Mouse (Mus musculus): ENCODE data around the gene Retreg1. TPM values are rescaled to one million over a fixed set of nuclear protein-coding genes. Genes with fewer than 3 reads are reported as not detected.

The Retreg1 gene
- total and polyA plus RNA-seq, 3 experiments, result 41.0 to 328 (median 248) TPM

GRCm38 (mm10) chr15:25938496-25938895 is 95.5 kb downstream of the Retreg1 start:
- Histone ChIP-seq H3K79me2 (replicated peaks; ENCODE audit: control insufficient read depth, insufficient read depth, low read length) (no peaks in the 10 kb centered on the region), H3K36me3 (ENCODE audit: control insufficient read depth, insufficient read depth, low read length) (no peaks in the 10 kb centered on the region), H3K9ac (ENCODE audit: low read depth, low read length) (no peak overlapping the region), H3K27me3 (ENCODE audit: control insufficient read depth, insufficient read depth, low read length) (no peaks in the 10 kb centered on the region), H3K4me3 (no peak overlapping the region), H3K27ac (no peak overlapping the region), H3K4me1 (ENCODE audit: control insufficient read depth, insufficient read depth, low read length) (peaks cover 8% of the 10 kb centered on the region)
- intact Hi-C loops (cut with DNase I), result no loop called here
- WGBS, result 92% methylated on average over 7 of the region's 7 CpGs
- TF ChIP-seq EP300 (IDR thresholded peaks at IDR 0.05; ENCODE audit: insufficient read depth, low read depth, low read length) (no peak), POLR2A (IDR thresholded peaks at IDR 0.05; ENCODE audit: insufficient read depth, low read depth, low read length) (no peak), CTCF (IDR thresholded peaks at IDR 0.05) (no peak)
- DNase-seq, result no peak

GRCm38 (mm10) chr15:25940397-25941377 is 97.7 kb downstream of the Retreg1 start:
- TF ChIP-seq CTCF (IDR thresholded peaks at IDR 0.05), result peak; percentile 12; the same call in 1 of the 2 replicates
- TF ChIP-seq EP300 (IDR thresholded peaks at IDR 0.05; ENCODE audit: insufficient read depth, low read depth, low read length), result peak; percentile 89
- peak; percentile 65; the same call in 1 of the 2 replicates for TF ChIP-seq POLR2A (IDR thresholded peaks at IDR 0.05; ENCODE audit: insufficient read depth, low read depth, low read length)
- H3K27ac ChIP-seq, result peak overlapping the region; percentile 95
- no peaks in the 10 kb centered on the region for H3K4me1 ChIP-seq (ENCODE audit: control insufficient read depth, insufficient read depth, low read length)
- DNase-seq, result peak; percentile 54 to 80
- 41% methylated on average over 24 of the region's 24 CpGs for WGBS
- intact Hi-C loops (cut with DNase I), result no loop called here
- peak overlapping the region; percentile 78 for H3K9ac ChIP-seq (ENCODE audit: low read depth, low read length)
- no peaks in the 10 kb centered on the region for H3K27me3 ChIP-seq (ENCODE audit: control insufficient read depth, insufficient read depth, low read length)
- no peaks in the 10 kb centered on the region for H3K36me3 ChIP-seq (ENCODE audit: control insufficient read depth, insufficient read depth, low read length)
- no peaks in the 10 kb centered on the region for H3K79me2 ChIP-seq (replicated peaks; ENCODE audit: control insufficient read depth, insufficient read depth, low read length)
- H3K4me3 ChIP-seq, result peak overlapping the region; percentile 56

GRCm38 (mm10) chr15:25941514-25941913 is 98.5 kb downstream of the Retreg1 start:
- H3K27me3 ChIP-seq (ENCODE audit: control insufficient read depth, insufficient read depth, low read length), result no peaks in the 10 kb centered on the region
- H3K27ac ChIP-seq, result peak overlapping the region; percentile 95
- H3K4me3 ChIP-seq, result peak overlapping the region; percentile 56
- peak overlapping the region; percentile 59 for H3K9ac ChIP-seq (ENCODE audit: low read depth, low read length)
- TF ChIP-seq POLR2A (IDR thresholded peaks at IDR 0.05; ENCODE audit: insufficient read depth, low read depth, low read length) (no peak), EP300 (IDR thresholded peaks at IDR 0.05; ENCODE audit: insufficient read depth, low read depth, low read length) (no peak), CTCF (IDR thresholded peaks at IDR 0.05) (no peak)
- DNase-seq, result no peak
- intact Hi-C loops (cut with DNase I), result no loop called here
- no peaks in the 10 kb centered on the region for H3K4me1 ChIP-seq (ENCODE audit: control insufficient read depth, insufficient read depth, low read length)
- WGBS, result 68% methylated on average over 11 of the region's 11 CpGs
- no peaks in the 10 kb centered on the region for H3K36me3 ChIP-seq (ENCODE audit: control insufficient read depth, insufficient read depth, low read length)
- no peaks in the 10 kb centered on the region for H3K79me2 ChIP-seq (replicated peaks; ENCODE audit: control insufficient read depth, insufficient read depth, low read length)

GRCm38 (mm10) chr15:25942415-25942814 is 99.4 kb downstream of the Retreg1 start:
- Histone ChIP-seq H3K4me1 (ENCODE audit: control insufficient read depth, insufficient read depth, low read length) (peaks cover 1% of the 10 kb centered on the region), H3K36me3 (ENCODE audit: control insufficient read depth, insufficient read depth, low read length) (no peaks in the 10 kb centered on the region; the same call in 1 of the 2 replicates), H3K9ac (ENCODE audit: low read depth, low read length) (peak overlapping the region; percentile 55), H3K4me3 (peak overlapping the region; percentile 56), H3K27ac (peak overlapping the region; percentile 95), H3K27me3 (ENCODE audit: control insufficient read depth, insufficient read depth, low read length) (no peaks in the 10 kb centered on the region), H3K79me2 (replicated peaks; ENCODE audit: control insufficient read depth, insufficient read depth, low read length) (no peaks in the 10 kb centered on the region)
- intact Hi-C loops (cut with DNase I), result no loop called here
- DNase-seq, result no peak
- 52% methylated on average over 4 of the region's 4 CpGs for WGBS
- TF ChIP-seq POLR2A (IDR thresholded peaks at IDR 0.05; ENCODE audit: insufficient read depth, low read depth, low read length) (no peak), EP300 (IDR thresholded peaks at IDR 0.05; ENCODE audit: insufficient read depth, low read depth, low read length) (no peak), CTCF (IDR thresholded peaks at IDR 0.05) (no peak)

- Histone ChIP-seq H3K4me1 (ENCODE audit: control insufficient read depth, insufficient read depth, low read length) (peaks cover 4% of the 10 kb centered on the region), H3K4me3 (peak overlapping the region; percentile 56), H3K79me2 (replicated peaks; ENCODE audit: control insufficient read depth, insufficient read depth, low read length) (no peaks in the 10 kb centered on the region), H3K36me3 (ENCODE audit: control insufficient read depth, insufficient read depth, low read length) (peaks cover 4% of the 10 kb centered on the region; the same call in 1 of the 2 replicates), H3K9ac (ENCODE audit: low read depth, low read length) (peak overlapping the region; percentile 75), H3K27me3 (ENCODE audit: control insufficient read depth, insufficient read depth, low read length) (no peaks in the 10 kb centered on the region), H3K27ac (peak overlapping the region; percentile 95)
- WGBS, result 70% methylated on average over 15 of the region's 15 CpGs
- DNase-seq, result peak in 1 of 2 experiments; percentile 42
- TF ChIP-seq POLR2A (IDR thresholded peaks at IDR 0.05; ENCODE audit: insufficient read depth, low read depth, low read length), result peak; percentile 53; the same call in 1 of the 2 replicates
- TF ChIP-seq CTCF (IDR thresholded peaks at IDR 0.05), result no peak
- 0 out of 2 replicates have a peak, but pooled peaks have one; percentile 53 for TF ChIP-seq EP300 (IDR thresholded peaks at IDR 0.05; ENCODE audit: insufficient read depth, low read depth, low read length)
- intact Hi-C loops (cut with DNase I), result no loop called here
Observed at GRCm38 (mm10) chr15:25943386-25944137, 100.6 kb downstream of the Retreg1 start.
